Mouse (Mus musculus) kidney, embryonic 15.5 days (tissue): Measurements from ENCODE around the gene Ajuba. TPM values are rescaled to one million over a fixed set of nuclear protein-coding genes. Genes with fewer than 3 reads are reported as not detected.
A peak's percentile ranks its signal among the peaks of the same experiment; 100 is the strongest.

Source experiments
- ATAC-seq: fragments of 200-750 bp; cut with Nextera tagmentation; replicated peaks from 2 replicates; pipeline ENCODE4 v1.8.0; 2017; ENCODE audit warnings: moderate TSS enrichment; ENCODE audit not compliant: low FRiP score
- H3K27ac ChIP-seq: fragments of 300-500 bp; sonication (generic); 2 replicates; pipeline ENCODE4 v1.5.1; 2015; ENCODE audit warnings: mild to moderate bottlenecking, inconsistent platforms
- H3K27me3 ChIP-seq: fragments of 300-500 bp; sonication (generic); 2 replicates; pipeline ENCODE4 v1.6.1; 2015; ENCODE audit warnings: inconsistent platforms
- H3K36me3 ChIP-seq: fragments of 300-500 bp; sonication (generic); 2 replicates; pipeline ENCODE4 v1.6.1; 2015; ENCODE audit warnings: inconsistent platforms
- H3K4me1 ChIP-seq: fragments of 300-500 bp; sonication (generic); 2 replicates; pipeline ENCODE4 v1.6.1; 2015; ENCODE audit warnings: inconsistent platforms
- H3K4me2 ChIP-seq: fragments of 300-500 bp; sonication (generic); 2 replicates; pipeline ENCODE4 v1.6.1; 2015; ENCODE audit warnings: moderate library complexity, mild to moderate bottlenecking, inconsistent platforms
- H3K4me3 ChIP-seq: fragments of 300-500 bp; sonication (generic); replicated peaks from 2 replicates; pipeline ENCODE4 v1.5.1; 2015; ENCODE audit warnings: mild to moderate bottlenecking, inconsistent platforms
- H3K9ac ChIP-seq: fragments of 300-500 bp; sonication (generic); 2 replicates; pipeline ENCODE4 v1.6.1; 2015; ENCODE audit warnings: mild to moderate bottlenecking, inconsistent platforms
- H3K9me3 ChIP-seq: fragments of 300-500 bp; sonication (generic); replicated peaks from 2 replicates; pipeline ENCODE4 v1.6.1; 2016; ENCODE audit warnings: inconsistent platforms
- WGBS: fragments of 180-500 bp; shearing (Covaris S2); methylation state at CpG from one replicate; pipeline ENCODE4 v1.1.7; 2015; ENCODE audit warnings: mixed read lengths; 5-methylcytosine and 5-hydroxymethylcytosine counted together
- polyA plus RNA-seq: library from polyadenylated mRNA; unstranded; fragments of >200 nt; fragmentation: Nextera tagmentation; extraction: Ambion mirVana; gene quantifications from 2 replicates; pipeline ENCODE4 v1.2.1, GENCODE M21; 2015

Ajuba gene
- polyA plus RNA-seq, 1 experiment from 2014 or later, result 50.4 TPM

DNA sequence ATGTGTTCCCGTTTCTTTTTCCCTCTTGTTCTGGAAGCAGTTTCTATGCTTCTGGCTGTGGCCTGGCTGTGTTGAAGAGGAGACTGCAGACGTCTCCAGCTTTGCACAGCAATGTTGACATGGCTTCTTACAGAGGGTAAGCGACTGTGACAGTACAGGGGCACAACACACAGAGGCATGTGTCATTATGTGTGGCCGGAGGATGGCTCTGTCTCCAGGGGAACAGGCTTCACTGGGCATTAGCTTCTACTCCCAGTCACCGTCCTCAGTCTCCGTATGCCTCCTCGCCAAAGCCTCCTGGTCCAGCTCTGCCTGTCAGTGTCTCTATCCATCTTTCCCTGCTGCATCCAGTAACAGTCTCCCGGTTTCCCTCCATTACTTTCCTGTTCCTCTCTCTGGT, 29.9 kb upstream of the Ajuba start:
- H3K4me1 ChIP-seq, result peaks cover 22% of the 10 kb centered on the region
- H3K4me3 ChIP-seq, result no peak overlapping the region
- peak overlapping the region; percentile 24; the same call in 1 of the 2 replicates for H3K27ac ChIP-seq
- no peaks in the 10 kb centered on the region for H3K9me3 ChIP-seq
- ATAC-seq, result no peak
- WGBS, result 53% methylated on average over 8 of the region's 8 CpGs
- peaks cover 13% of the 10 kb centered on the region for H3K36me3 ChIP-seq
- no peaks in the 10 kb centered on the region for H3K27me3 ChIP-seq
- no peak overlapping the region for H3K9ac ChIP-seq
- no peak overlapping the region for H3K4me2 ChIP-seq

DNA sequence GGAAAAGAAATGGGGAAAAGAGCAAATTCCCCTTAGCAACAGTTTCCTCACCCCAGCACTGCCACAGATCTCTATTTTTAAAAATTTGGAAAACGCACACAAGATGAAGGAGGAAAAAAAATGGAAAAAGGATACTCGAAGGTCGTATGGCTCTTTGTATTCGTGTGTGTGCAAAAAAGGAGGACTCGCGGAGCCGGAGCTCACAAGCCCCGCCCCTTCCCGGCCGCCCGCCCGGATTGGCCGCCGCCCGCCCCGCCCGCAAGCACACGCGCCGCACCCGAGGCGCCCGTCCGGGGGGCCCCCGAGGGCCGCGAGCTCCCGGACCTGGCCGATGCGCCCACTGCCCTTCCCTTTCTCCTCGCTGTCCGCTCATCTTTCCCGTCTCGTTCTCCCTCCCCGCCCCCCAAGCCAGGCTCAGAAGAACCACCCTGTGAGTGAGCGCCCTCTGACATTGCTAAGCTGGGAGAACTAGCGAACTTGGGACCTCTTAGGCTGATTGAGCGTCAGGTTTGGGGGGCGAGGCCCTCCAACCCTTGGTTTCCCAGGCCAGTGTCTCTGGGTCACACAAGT, 28.5 kb upstream of the Ajuba start, which contains the start of gene 4931414P19Rik:
4931414P19Rik (minus strand) TSS at position 242 of the 570 bp plus-strand sequence.
- Histone ChIP-seq H3K4me3 (peak within 1 kb of the TSS; percentile 51), H3K4me2 (peak within 1 kb of the TSS; percentile 65), H3K9me3 (no peaks in the 10 kb centered on the region), H3K27me3 (no peaks in the 10 kb centered on the region), H3K4me1 (peaks cover 22% of the 10 kb centered on the region), H3K36me3 (peaks cover under 1% of the 10 kb centered on the region; the same call in 1 of the 2 replicates), H3K9ac (peak within 1 kb of the TSS; percentile 41), H3K27ac (peak within 1 kb of the TSS; percentile 83)
- peak; percentile 67 for ATAC-seq
- WGBS, result under 1% methylated on average over 37 of the region's 39 CpGs

DNA sequence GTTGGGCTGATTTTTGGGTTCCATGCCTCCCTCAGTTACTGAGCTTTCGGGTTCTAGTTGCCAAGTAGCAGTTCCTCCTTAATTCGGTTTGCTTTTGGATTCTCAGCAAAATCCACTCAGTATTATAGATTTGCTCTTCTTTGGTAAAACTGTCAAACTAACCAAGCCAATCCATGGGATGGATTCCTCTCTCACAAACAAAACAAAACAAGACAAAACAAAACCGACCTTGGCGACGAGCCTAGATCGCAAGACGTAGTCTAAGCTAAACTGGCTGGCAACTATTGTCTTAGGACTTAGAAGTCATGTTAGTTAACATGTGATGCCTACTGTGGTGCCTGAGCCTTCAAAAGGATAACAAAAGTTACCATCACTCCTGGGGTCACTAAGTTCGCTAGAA, 26.3 kb upstream of the Ajuba start:
- Histone ChIP-seq H3K4me2 (peak overlapping the region; percentile 55), H3K27ac (peak overlapping the region; percentile 92), H3K27me3 (no peaks in the 10 kb centered on the region), H3K9ac (no peak overlapping the region), H3K9me3 (no peaks in the 10 kb centered on the region), H3K36me3 (peaks cover 5% of the 10 kb centered on the region), H3K4me1 (peaks cover 20% of the 10 kb centered on the region), H3K4me3 (peak overlapping the region; percentile 61)
- ATAC-seq, result no peak
- WGBS, result 82% methylated on average over 8 of the region's 8 CpGs

DNA sequence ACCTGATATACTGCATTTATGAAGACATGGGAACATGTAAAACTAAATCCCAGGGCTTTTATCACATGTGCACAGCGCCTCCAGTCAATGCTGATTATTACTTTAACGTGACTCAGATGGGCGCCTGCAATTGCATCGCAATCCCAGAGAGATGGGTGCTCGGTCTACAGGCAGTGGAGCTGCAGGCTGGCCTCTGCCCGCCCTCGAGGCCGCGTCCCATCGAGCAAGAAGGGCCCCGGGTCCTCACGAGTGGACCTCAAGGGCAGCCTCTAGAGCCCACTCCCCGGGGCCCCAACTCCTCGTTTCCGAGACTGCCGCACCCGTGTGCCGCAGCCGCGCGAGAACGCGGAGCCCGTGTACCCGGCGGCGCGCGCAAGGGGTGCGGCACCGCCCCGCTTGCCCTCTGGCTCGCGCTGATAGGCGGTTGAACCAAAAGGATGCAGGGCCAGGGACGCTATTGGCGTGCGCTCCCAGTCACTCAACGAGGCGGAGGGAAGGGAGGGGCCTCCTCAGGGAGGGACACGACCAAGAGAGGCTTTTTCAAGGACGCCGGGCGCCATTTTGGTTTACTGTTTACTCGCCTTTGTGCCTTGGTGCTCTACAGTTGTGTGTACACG, 25.8 kb upstream of the Ajuba start:
- under 1% methylated on average over 46 of the region's 46 CpGs for WGBS
- peak; percentile 99 for ATAC-seq
- no peaks in the 10 kb centered on the region for H3K9me3 ChIP-seq
- peak overlapping the region; percentile 61 for H3K4me3 ChIP-seq
- H3K9ac ChIP-seq, result peak overlapping the region; percentile 60
- peaks cover 20% of the 10 kb centered on the region for H3K4me1 ChIP-seq
- H3K27ac ChIP-seq, result peak overlapping the region; percentile 92
- H3K4me2 ChIP-seq, result peak overlapping the region; percentile 55
- H3K27me3 ChIP-seq, result no peaks in the 10 kb centered on the region
- peaks cover 5% of the 10 kb centered on the region for H3K36me3 ChIP-seq

DNA sequence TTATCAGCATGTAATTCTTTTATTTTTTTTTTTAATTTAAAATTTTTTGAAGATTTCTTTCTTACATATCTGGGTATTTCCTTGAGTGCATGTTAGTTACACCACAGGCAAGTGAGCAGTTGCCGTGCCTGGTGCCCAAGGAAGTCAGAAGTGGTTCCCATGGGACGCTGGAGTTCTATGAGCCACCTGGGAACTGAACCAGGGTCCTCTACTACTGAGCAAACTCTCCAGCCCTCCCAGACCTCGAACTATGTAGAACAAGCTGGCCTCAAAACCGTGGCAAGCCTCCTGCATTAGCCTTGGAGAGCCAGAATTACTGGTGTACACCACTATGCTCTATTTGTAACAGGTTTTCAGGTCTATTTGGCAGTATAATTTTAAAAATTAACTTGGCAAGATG, 25.3 kb upstream of the Ajuba start:
- H3K4me3 ChIP-seq, result peak overlapping the region; percentile 61
- peak overlapping the region; percentile 60 for H3K9ac ChIP-seq
- WGBS, result 37% methylated on average over 4 of the region's 4 CpGs
- H3K27ac ChIP-seq, result peak overlapping the region; percentile 92
- no peaks in the 10 kb centered on the region for H3K27me3 ChIP-seq
- H3K4me1 ChIP-seq, result peaks cover 20% of the 10 kb centered on the region
- no peak; the same call in 1 of the 2 replicates for ATAC-seq
- H3K36me3 ChIP-seq, result peaks cover 5% of the 10 kb centered on the region
- H3K4me2 ChIP-seq, result peak overlapping the region; percentile 55
- H3K9me3 ChIP-seq, result no peaks in the 10 kb centered on the region

DNA sequence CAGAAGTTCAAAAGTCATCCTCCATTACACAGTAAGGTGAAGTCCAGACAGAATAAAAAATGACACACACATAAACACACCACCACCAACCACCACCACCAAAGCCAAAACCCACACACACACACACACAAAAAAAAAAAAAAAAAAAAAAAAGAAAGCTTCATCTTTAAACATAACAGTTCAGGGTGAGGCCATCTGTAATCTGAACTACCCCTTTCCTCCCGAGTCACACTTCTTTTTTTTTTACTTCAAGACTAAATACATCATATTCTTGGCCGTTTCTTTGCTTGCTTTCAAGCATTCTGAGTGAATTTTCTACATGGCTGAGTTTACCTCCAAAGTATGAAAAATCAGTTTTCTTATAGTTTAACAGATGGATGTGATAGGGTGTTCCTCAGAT, 24.2 kb upstream of the Ajuba start:
- H3K4me3 ChIP-seq, result no peak overlapping the region
- peaks cover 5% of the 10 kb centered on the region for H3K36me3 ChIP-seq
- H3K27me3 ChIP-seq, result no peaks in the 10 kb centered on the region
- H3K9ac ChIP-seq, result no peak overlapping the region
- H3K27ac ChIP-seq, result no peak overlapping the region
- WGBS, result 32% methylated on average over 2 of the region's 2 CpGs
- H3K9me3 ChIP-seq, result no peaks in the 10 kb centered on the region
- no peak for ATAC-seq
- peaks cover 20% of the 10 kb centered on the region for H3K4me1 ChIP-seq
- H3K4me2 ChIP-seq, result no peak overlapping the region

DNA sequence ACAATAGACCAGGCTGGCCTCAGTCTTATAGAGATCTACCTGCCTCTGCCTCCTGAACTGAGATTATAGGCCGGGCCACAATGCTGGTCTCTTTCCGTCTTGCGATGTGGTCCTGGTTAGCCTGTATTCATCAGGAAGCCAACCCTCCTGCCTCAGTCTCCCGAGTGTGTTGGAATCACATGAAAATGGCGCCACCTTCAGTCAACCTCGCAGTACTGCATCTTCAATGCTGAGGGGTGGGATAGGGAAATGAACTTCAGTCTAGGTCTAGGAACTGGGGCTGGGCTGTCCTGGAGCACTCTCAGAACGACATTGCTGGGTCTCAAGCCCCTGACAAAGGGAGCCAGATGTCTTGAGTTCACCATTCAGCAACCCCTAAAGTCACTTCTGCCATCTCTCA, 19.7 kb upstream of the Ajuba start:
- peaks cover 26% of the 10 kb centered on the region for H3K36me3 ChIP-seq
- H3K4me1 ChIP-seq, result peaks cover 22% of the 10 kb centered on the region
- H3K27me3 ChIP-seq, result no peaks in the 10 kb centered on the region
- H3K4me3 ChIP-seq, result no peak overlapping the region
- no peak overlapping the region for H3K9ac ChIP-seq
- H3K9me3 ChIP-seq, result no peaks in the 10 kb centered on the region
- H3K4me2 ChIP-seq, result no peak overlapping the region
- no peak for ATAC-seq
- WGBS, result 82% methylated on average over 7 of the region's 7 CpGs
- H3K27ac ChIP-seq, result no peak overlapping the region

DNA sequence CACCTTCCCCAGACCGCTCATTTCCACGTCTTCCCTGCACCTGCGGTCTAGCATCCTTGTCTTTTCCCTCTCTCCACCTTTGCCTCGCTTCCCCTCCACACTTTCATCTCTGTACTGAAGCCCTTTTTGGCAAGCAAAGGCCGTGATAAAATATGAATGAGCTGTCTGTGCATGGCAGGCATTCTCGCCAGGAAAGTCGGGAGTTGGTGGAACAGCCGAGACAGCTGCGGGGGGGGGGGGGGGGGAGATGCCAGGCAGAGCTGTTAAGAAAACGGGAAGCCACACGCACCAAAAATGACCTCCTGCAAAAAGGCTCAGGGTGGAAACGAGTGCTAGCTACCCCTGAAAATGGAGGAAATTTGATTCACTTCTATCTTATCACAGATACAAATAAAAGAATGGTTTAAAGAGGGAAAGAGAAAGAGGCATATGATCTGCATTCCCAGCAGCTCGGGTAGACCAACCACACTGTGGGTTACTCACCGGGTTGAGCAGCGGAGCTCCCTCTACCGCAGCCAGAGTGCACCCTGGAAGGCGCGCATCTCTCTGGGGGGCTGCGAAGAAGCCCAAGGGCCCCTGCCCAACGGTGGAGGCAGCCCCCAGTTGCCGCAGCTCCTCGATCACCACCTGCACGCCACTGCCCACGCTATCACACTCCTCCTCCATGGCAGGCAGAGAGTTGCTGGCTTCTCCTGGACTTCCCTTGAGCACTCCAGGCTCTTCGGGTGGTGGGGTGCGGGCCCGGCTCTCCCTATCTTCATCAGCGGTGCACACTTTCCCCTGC, 17.5 kb upstream of the Ajuba start:
- H3K9ac ChIP-seq, result no peak overlapping the region
- no peak overlapping the region for H3K4me2 ChIP-seq
- H3K9me3 ChIP-seq, result no peaks in the 10 kb centered on the region
- H3K27me3 ChIP-seq, result no peaks in the 10 kb centered on the region
- H3K4me3 ChIP-seq, result no peak overlapping the region
- 75% methylated on average over 28 of the region's 28 CpGs for WGBS
- no peak for ATAC-seq
- no peak overlapping the region for H3K27ac ChIP-seq
- H3K36me3 ChIP-seq, result peaks cover 38% of the 10 kb centered on the region
- peaks cover 24% of the 10 kb centered on the region for H3K4me1 ChIP-seq

DNA sequence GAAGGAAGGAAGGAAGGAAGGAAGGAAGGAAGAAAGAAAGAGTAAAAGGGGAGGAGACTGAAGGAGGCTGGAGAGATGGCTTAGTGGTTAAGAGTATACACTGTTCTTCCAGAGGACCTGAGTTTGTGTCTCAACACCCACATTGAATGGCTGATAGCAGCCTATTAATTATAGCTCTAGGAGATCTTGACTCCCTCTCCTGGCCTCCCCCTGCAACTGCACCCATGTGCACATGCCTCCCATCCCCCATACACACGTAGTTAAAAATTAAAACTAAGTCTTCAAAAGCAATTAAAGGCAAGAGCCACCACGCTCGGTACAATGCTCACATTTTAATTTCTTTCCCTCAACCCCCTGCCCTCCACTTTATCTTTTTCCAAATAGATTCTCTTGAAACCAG, 16.7 kb upstream of the Ajuba start:
- Histone ChIP-seq H3K27me3 (no peaks in the 10 kb centered on the region), H3K9me3 (no peaks in the 10 kb centered on the region), H3K9ac (no peak overlapping the region), H3K4me2 (no peak overlapping the region), H3K27ac (no peak overlapping the region), H3K4me1 (peaks cover 24% of the 10 kb centered on the region), H3K4me3 (no peak overlapping the region), H3K36me3 (peaks cover 35% of the 10 kb centered on the region)
- WGBS, result 87% methylated on average over 3 of the region's 3 CpGs
- ATAC-seq, result no peak

DNA sequence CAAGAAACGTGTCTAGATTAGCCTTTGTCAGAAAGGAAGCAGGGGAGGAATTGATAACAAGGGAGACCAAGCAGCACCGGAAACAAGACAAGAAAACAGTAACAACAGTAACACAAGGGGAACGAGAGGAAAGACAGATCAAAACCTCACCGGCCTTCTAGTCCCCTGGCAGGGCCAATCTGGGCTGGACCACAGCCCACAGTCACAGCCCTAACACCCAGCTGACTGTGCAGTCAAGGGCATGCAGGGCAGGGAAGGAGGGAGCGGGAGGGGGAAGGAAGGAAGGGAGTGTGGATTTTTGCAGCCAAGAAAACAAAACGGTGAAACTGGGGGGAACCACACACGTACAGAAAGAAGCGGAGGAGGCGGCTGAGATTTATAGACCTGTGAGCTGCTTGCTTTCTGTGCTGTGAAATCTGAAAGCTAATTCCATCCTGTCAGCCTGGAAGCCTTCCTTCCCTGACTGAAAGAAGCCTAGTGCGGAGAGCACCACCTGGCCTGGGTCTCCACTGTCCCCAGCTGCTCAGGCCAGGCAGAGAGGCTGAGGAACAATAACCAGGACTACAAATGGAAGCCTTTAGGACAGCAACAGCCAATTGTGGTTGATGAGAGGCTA, 15.1 kb upstream of the Ajuba start:
- peaks cover 34% of the 10 kb centered on the region for H3K36me3 ChIP-seq
- no peaks in the 10 kb centered on the region for H3K9me3 ChIP-seq
- WGBS, result 15% methylated on average over 10 of the region's 10 CpGs
- no peak overlapping the region for H3K9ac ChIP-seq
- peak overlapping the region; percentile 84 for H3K27ac ChIP-seq
- H3K27me3 ChIP-seq, result no peaks in the 10 kb centered on the region
- H3K4me1 ChIP-seq, result peaks cover 24% of the 10 kb centered on the region
- peak overlapping the region; percentile 0; the same call in 1 of the 2 replicates for H3K4me2 ChIP-seq
- H3K4me3 ChIP-seq, result no peak overlapping the region
- peak; percentile 91 for ATAC-seq

DNA sequence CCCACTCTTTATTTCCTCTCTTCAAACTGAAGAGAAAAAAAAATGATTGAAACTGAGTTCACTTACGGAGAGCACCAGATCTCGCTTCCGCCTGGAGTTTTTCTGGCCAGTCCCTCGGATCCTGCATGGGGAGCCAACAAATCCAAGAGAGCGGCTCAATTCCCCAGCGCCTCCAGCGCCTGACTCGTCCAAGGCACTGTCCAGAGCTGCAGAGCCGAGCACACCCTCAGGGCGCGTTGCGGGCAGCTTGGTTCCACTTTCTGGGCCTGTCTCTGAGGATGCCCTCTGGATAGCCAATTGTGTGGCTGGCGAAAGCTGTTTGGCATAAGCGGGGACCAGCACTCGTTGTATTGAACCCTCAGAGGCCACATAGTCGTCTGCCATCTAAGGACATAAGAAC, 13.7 kb upstream of the Ajuba start:
- ATAC-seq, result no peak
- H3K9me3 ChIP-seq, result no peaks in the 10 kb centered on the region
- no peak overlapping the region for H3K27ac ChIP-seq
- no peak overlapping the region for H3K4me2 ChIP-seq
- 90% methylated on average over 16 of the region's 16 CpGs for WGBS
- no peaks in the 10 kb centered on the region for H3K27me3 ChIP-seq
- peaks cover 39% of the 10 kb centered on the region for H3K36me3 ChIP-seq
- peaks cover 24% of the 10 kb centered on the region for H3K4me1 ChIP-seq
- no peak overlapping the region for H3K4me3 ChIP-seq
- no peak overlapping the region for H3K9ac ChIP-seq
